Mouse (Mus musculus): ENCODE data around the gene Gstp3. TPM values are rescaled to one million over a fixed set of nuclear protein-coding genes. Genes with fewer than 3 reads are reported as not detected.
"Not testable (repeated sequence)": the region's sequence is repeated elsewhere in the genome, so short reads cannot be mapped to it uniquely, and the experiment has no call there.

The Gstp3 gene
- polyA plus RNA-seq, 1 experiment from 2014 or later: not detected

GRCm38 (mm10) chr19:4060044-4060898, 902 bp upstream of the Gstp3 start:
- 91% methylated on average over 8 of the region's 8 CpGs for WGBS
- H3K9ac ChIP-seq (ENCODE audit: low read depth, low read length); ATAC-seq; H3K4me1 ChIP-seq (ENCODE audit: control insufficient read depth, insufficient read depth, low read depth, low read length); H3K36me3 ChIP-seq (ENCODE audit: control insufficient read depth, insufficient read depth, low read length); H3K4me2 ChIP-seq (ENCODE audit: low read length); H3K27ac ChIP-seq (ENCODE audit: low read depth, low read length); H3K27me3 ChIP-seq (replicated peaks; ENCODE audit: control insufficient read depth, insufficient read depth, low read length); H3K9me3 ChIP-seq (ENCODE audit: control insufficient read depth, low read length); H3K4me3 ChIP-seq (ENCODE audit: low read length): not testable (repeated sequence)

- Histone ChIP-seq H3K9ac (ENCODE audit: low read depth, low read length) (no peak overlapping the region), H3K4me2 (ENCODE audit: low read length) (no peak overlapping the region), H3K27me3 (replicated peaks; ENCODE audit: control insufficient read depth, insufficient read depth, low read length) (no peaks in the 10 kb centered on the region), H3K27ac (ENCODE audit: low read depth, low read length) (no peak overlapping the region), H3K9me3 (ENCODE audit: control insufficient read depth, low read length) (no peaks in the 10 kb centered on the region), H3K4me3 (ENCODE audit: low read length) (no peak overlapping the region), H3K4me1 (ENCODE audit: control insufficient read depth, insufficient read depth, low read depth, low read length) (no peaks in the 10 kb centered on the region), H3K36me3 (ENCODE audit: control insufficient read depth, insufficient read depth, low read length) (no peaks in the 10 kb centered on the region)
- no peak for ATAC-seq
- WGBS: 91% methylated on average over 5 of the region's 5 CpGs
Observed at GRCm38 (mm10) chr19:4058581-4058980, 788 bp downstream of the Gstp3 start.

- Histone ChIP-seq H3K4me3 (ENCODE audit: low read length) (no peak overlapping the region), H3K36me3 (ENCODE audit: control insufficient read depth, insufficient read depth, low read length) (no peaks in the 10 kb centered on the region), H3K27ac (ENCODE audit: low read depth, low read length) (no peak overlapping the region), H3K4me2 (ENCODE audit: low read length) (no peak overlapping the region), H3K9me3 (ENCODE audit: control insufficient read depth, low read length) (no peaks in the 10 kb centered on the region), H3K4me1 (ENCODE audit: control insufficient read depth, insufficient read depth, low read depth, low read length) (no peaks in the 10 kb centered on the region), H3K27me3 (replicated peaks; ENCODE audit: control insufficient read depth, insufficient read depth, low read length) (no peaks in the 10 kb centered on the region), H3K9ac (ENCODE audit: low read depth, low read length) (no peak overlapping the region)
- no peak for ATAC-seq
- WGBS: 98% methylated on average over 7 of the region's 7 CpGs
Observed at GRCm38 (mm10) chr19:4057962-4058361, 1.4 kb downstream of the Gstp3 start.

DNA sequence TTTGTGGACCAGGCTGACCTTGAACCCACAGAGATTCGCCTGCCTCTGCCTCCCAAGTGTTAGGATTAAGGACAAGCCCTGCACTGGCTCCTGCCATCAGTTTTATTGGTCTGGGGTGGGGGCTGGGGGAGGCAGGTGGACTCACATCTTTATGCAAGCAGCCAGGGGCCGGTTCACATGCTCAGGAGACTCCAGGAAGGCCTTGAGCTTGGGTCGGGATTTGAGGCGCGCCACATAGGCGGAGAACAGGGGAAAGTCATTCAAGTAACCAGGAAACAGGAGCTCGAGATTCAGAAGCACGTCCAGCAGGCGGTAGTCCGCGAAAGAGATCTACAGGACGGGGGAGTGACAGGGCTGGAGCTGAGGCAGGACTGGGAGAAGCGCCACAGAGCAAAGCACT, 2.0 kb downstream of the Gstp3 start:
- no peaks in the 10 kb centered on the region for H3K9me3 ChIP-seq (ENCODE audit: control insufficient read depth, low read length)
- 81% methylated on average over 13 of the region's 13 CpGs for WGBS
- no peak for ATAC-seq
- H3K9ac ChIP-seq (ENCODE audit: low read depth, low read length): no peak overlapping the region
- H3K4me2 ChIP-seq (ENCODE audit: low read length): no peak overlapping the region
- no peaks in the 10 kb centered on the region for H3K27me3 ChIP-seq (replicated peaks; ENCODE audit: control insufficient read depth, insufficient read depth, low read length)
- H3K27ac ChIP-seq (ENCODE audit: low read depth, low read length): no peak overlapping the region
- no peak overlapping the region for H3K4me3 ChIP-seq (ENCODE audit: low read length)
- no peaks in the 10 kb centered on the region for H3K4me1 ChIP-seq (ENCODE audit: control insufficient read depth, insufficient read depth, low read depth, low read length)
- no peaks in the 10 kb centered on the region for H3K36me3 ChIP-seq (ENCODE audit: control insufficient read depth, insufficient read depth, low read length)

DNA sequence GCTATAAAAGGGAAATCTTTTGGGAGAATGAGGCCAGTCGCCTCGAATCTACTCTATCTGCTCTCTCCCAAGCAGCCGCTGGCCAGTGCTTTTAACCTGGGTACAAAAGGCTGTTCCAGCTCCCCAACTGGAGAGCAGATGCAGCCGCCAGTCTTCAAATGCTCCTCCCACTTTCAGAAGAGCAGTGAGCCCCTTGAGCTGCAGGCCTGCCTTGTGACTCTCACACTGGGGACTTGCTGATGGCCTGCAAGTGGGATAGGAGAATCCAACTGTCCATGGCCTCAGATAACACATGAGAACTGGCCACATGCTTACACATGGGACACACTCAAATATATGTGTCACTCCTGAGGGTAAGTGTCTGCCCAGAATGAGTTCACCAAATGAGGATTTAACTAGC, 2.6 kb downstream of the Gstp3 start:
- 37% methylated on average over 4 of the region's 4 CpGs for WGBS
- no peaks in the 10 kb centered on the region for H3K4me1 ChIP-seq (ENCODE audit: control insufficient read depth, insufficient read depth, low read depth, low read length)

DNA sequence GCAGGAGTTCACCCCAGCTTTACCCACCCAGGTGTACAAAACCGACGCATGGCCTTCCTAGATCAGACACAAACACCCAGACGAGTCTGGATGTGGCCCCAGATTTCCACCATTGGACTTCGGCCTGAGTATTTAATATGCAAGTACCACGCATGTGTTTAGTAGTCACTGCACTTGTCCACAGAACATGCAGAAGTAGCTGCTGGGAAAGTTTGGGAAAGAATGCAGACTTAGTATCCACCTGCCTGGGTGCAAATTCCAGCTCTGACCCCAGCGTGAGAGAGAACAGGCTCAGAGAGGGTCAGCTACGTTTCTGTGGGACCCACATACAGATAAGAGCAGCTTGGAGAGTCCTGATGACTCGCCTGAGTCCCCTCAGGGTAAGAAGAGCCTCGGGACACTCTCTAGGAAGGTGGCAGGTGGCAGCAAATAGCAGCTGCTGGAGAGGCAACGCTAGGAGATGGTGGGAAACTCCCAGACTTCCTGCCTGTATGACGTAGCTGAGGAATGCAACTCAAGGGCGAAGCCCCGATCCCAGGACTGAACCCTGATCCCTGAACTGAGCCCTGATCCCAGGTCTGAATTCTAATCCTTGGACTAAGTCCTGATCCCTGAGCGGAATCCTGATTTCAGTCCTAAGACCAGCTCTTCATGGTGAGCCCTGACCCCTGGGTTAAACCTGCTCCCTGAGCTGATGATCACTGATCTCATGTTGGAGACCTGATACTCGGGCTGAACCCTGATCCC, 3.2 kb downstream of the Gstp3 start:
- Histone ChIP-seq H3K4me3 (ENCODE audit: low read length) (no peak overlapping the region), H3K4me2 (ENCODE audit: low read length) (no peak overlapping the region), H3K9me3 (ENCODE audit: control insufficient read depth, low read length) (no peaks in the 10 kb centered on the region), H3K4me1 (ENCODE audit: control insufficient read depth, insufficient read depth, low read depth, low read length) (no peaks in the 10 kb centered on the region), H3K27ac (ENCODE audit: low read depth, low read length) (no peak overlapping the region), H3K9ac (ENCODE audit: low read depth, low read length) (no peak overlapping the region), H3K27me3 (replicated peaks; ENCODE audit: control insufficient read depth, insufficient read depth, low read length) (no peaks in the 10 kb centered on the region), H3K36me3 (ENCODE audit: control insufficient read depth, insufficient read depth, low read length) (no peaks in the 10 kb centered on the region)
- ATAC-seq: no peak
- WGBS: 62% methylated on average over 15 of the region's 15 CpGs

More for the DNA sequence above, 2.6 kb downstream of the Gstp3 start:
- Histone ChIP-seq H3K36me3 (ENCODE audit: control insufficient read depth, insufficient read depth, low read length) (no peaks in the 10 kb centered on the region), H3K27me3 (replicated peaks; ENCODE audit: control insufficient read depth, insufficient read depth, low read length) (no peaks in the 10 kb centered on the region), H3K9ac (ENCODE audit: low read depth, low read length) (no peak overlapping the region), H3K9me3 (ENCODE audit: control insufficient read depth, low read length) (no peaks in the 10 kb centered on the region), H3K4me3 (ENCODE audit: low read length) (no peak overlapping the region), H3K27ac (ENCODE audit: low read depth, low read length) (no peak overlapping the region), H3K4me2 (ENCODE audit: low read length) (no peak overlapping the region)
- no peak for ATAC-seq

DNA sequence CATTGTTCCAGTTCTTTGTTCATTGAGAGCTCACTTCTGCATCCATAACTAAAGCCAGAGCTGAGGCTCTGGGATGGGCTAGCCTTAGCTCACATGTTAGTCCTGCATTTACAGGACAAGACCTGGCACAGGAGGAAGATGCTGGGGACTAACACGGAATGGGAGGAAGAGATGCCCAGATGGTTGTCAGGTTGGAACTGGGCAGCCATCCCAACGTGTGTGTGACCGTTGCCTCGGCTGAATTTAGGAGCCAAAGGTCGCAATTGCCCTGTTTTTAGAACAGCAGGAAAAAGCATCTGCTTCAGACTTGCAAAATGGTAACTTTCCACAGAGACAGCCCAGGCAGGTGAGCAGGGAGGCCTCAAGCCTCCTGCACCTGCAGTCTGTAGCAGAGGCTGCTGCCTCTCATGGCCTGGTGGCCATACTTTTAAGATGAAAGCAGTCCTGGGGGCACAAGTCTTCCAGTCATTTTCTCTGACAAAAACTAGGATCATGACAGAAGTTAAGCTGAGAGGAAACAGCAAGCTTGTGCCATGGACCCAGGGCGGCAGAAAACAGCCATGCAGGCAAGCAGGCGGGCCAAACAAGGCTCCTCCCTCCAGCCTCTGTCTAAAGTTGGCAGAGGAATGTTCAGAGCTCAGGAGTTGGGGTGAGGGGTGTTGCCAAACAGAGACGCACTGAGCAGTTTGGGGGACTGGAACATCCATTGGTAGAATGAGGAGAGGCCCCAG, 4.0 kb downstream of the Gstp3 start:
- no peak overlapping the region for H3K4me2 ChIP-seq (ENCODE audit: low read length)
- H3K27me3 ChIP-seq (replicated peaks; ENCODE audit: control insufficient read depth, insufficient read depth, low read length): no peaks in the 10 kb centered on the region
- 73% methylated on average over 8 of the region's 8 CpGs for WGBS
- no peak for ATAC-seq
- no peaks in the 10 kb centered on the region for H3K36me3 ChIP-seq (ENCODE audit: control insufficient read depth, insufficient read depth, low read length)
- no peaks in the 10 kb centered on the region for H3K4me1 ChIP-seq (ENCODE audit: control insufficient read depth, insufficient read depth, low read depth, low read length)
- no peak overlapping the region for H3K9ac ChIP-seq (ENCODE audit: low read depth, low read length)
- no peaks in the 10 kb centered on the region for H3K9me3 ChIP-seq (ENCODE audit: control insufficient read depth, low read length)
- H3K4me3 ChIP-seq (ENCODE audit: low read length): no peak overlapping the region
- H3K27ac ChIP-seq (ENCODE audit: low read depth, low read length): no peak overlapping the region

DNA sequence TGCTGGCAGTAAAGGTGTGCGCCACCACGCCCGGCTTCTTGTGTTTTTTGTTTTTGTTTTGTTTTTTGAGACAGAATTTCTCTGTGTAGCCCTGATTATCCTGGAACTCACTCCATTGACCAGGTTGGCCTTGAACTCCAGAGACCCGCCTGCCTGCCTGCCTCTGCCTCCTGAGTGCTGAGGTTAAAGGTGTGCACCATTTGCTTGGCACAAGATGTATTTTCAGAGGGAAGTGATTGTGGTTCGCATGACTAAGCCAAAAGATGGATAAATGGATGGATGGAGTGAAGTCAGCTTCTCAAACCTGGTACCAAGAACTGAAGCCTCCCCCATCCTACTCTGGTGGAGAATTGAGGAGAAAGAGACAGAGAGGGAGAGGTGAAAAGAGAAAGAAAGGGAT, 4.8 kb downstream of the Gstp3 start:
- Histone ChIP-seq H3K4me1 (ENCODE audit: control insufficient read depth, insufficient read depth, low read depth, low read length) (no peaks in the 10 kb centered on the region), H3K27ac (ENCODE audit: low read depth, low read length) (no peak overlapping the region), H3K9me3 (ENCODE audit: control insufficient read depth, low read length) (no peaks in the 10 kb centered on the region), H3K4me2 (ENCODE audit: low read length) (no peak overlapping the region), H3K4me3 (ENCODE audit: low read length) (no peak overlapping the region), H3K9ac (ENCODE audit: low read depth, low read length) (no peak overlapping the region), H3K36me3 (ENCODE audit: control insufficient read depth, insufficient read depth, low read length) (no peaks in the 10 kb centered on the region), H3K27me3 (replicated peaks; ENCODE audit: control insufficient read depth, insufficient read depth, low read length) (no peaks in the 10 kb centered on the region)
- WGBS: 86% methylated on average over 5 of the region's 5 CpGs
- no peak for ATAC-seq

DNA sequence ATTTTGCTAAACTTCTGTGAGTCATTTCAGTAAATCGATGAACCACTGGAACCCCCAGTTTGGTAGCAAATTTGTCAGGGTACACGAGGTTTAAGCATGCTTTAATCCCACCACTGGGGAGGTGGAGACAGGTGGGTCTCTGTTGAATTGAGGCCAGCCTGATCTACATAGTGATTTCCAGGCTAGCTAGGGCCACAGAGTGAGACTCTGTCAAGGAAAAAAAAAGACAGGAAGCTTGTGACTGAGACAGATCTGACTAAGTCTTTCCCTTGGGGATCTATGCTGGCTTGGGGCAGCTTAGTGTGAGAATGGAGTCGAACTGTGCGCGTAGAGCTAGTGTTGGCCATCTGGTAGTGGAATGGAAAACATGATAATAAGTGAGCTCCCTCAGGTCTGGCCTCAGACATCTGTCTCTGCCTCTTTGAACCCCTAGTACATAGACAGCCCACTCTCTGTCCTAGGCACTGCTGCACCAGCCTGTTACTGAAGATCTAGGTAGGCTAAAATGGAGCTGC, 6.8 kb downstream of the Gstp3 start:
- H3K27ac ChIP-seq (ENCODE audit: low read depth, low read length): no peak overlapping the region
- no peak overlapping the region for H3K4me2 ChIP-seq (ENCODE audit: low read length)
- H3K4me3 ChIP-seq (ENCODE audit: low read length): no peak overlapping the region
- no peaks in the 10 kb centered on the region for H3K4me1 ChIP-seq (ENCODE audit: control insufficient read depth, insufficient read depth, low read depth, low read length)
- H3K9ac ChIP-seq (ENCODE audit: low read depth, low read length): no peak overlapping the region
- WGBS: 64% methylated on average over 5 of the region's 5 CpGs
- H3K27me3 ChIP-seq (replicated peaks; ENCODE audit: control insufficient read depth, insufficient read depth, low read length): no peaks in the 10 kb centered on the region
- H3K36me3 ChIP-seq (ENCODE audit: control insufficient read depth, insufficient read depth, low read length): no peaks in the 10 kb centered on the region
- H3K9me3 ChIP-seq (ENCODE audit: control insufficient read depth, low read length): no peaks in the 10 kb centered on the region
- no peak for ATAC-seq

All from hindbrain, embryonic 16.5 days (tissue).